Mouse (Mus musculus) stomach, postnatal 0 days (tissue): ENCODE measurements at regions not wholly inside any gene's neighbourhood (a gene's known extent, or its start where the extent isn't known, plus 50 kb on each side); places are given as distances from the start of the nearest gene placed in this dataset.

Experiments used
- ATAC-seq: fragments of 200-750 bp; cut with Nextera tagmentation; 2 replicates; pipeline ENCODE4 v1.8.0; 2017; ENCODE audit not compliant: low FRiP score, low TSS enrichment
- DNase-seq: peaks from one replicate; pipeline ENCODE4 v3.0.0-alpha.2; 2016; ENCODE audit warnings: low spot score
- H3K27ac ChIP-seq: fragments of 300-500 bp; sonication (generic); replicated peaks from 2 replicates; pipeline ENCODE4 v1.5.1; 2014; ENCODE audit warnings: mild to moderate bottlenecking, control low read depth
- H3K27me3 ChIP-seq: fragments of 300-500 bp; sonication (generic); 2 replicates; pipeline ENCODE4 v1.6.1; 2014; ENCODE audit warnings: low read length; ENCODE audit not compliant: control insufficient read depth, insufficient read depth
- H3K36me3 ChIP-seq: fragments of 300-500 bp; sonication (generic); 2 replicates; pipeline ENCODE4 v1.6.1; 2014; ENCODE audit warnings: low read length, mixed read lengths; ENCODE audit not compliant: control insufficient read depth, insufficient read depth
- H3K4me1 ChIP-seq: fragments of 300-500 bp; sonication (generic); replicated peaks from 2 replicates; pipeline ENCODE4 v1.6.1; 2014; ENCODE audit warnings: antibody characterized with exemption; ENCODE audit not compliant: control insufficient read depth, insufficient read depth
- H3K4me2 ChIP-seq: fragments of 300-500 bp; sonication (generic); replicated peaks from 2 replicates; pipeline ENCODE4 v1.6.1; 2014; ENCODE audit warnings: low read depth, mild to moderate bottlenecking, control low read depth, moderate library complexity
- H3K4me3 ChIP-seq: fragments of 300-500 bp; sonication (generic); 2 replicates; pipeline ENCODE4 v1.5.1; 2014; ENCODE audit warnings: low read depth, low read length, control low read depth
- H3K9ac ChIP-seq: fragments of 300-500 bp; sonication (generic); 2 replicates; pipeline ENCODE4 v1.6.1; 2014; ENCODE audit warnings: mild to moderate bottlenecking, low read length, control low read depth, mixed read lengths
- H3K9me3 ChIP-seq: fragments of 300-500 bp; sonication (generic); 2 replicates; pipeline ENCODE4 v1.6.1; 2016; ENCODE audit warnings: low read length; ENCODE audit not compliant: control insufficient read depth
- CTCF ChIP-seq: IDR thresholded peaks from 2 replicates; pipeline ENCODE4 v1.5.1; 2016; ENCODE audit warnings: antibody characterized with exemption, low read depth, mild to moderate bottlenecking, moderate library complexity
- EP300 ChIP-seq: optimal IDR thresholded peaks from 2 replicates; pipeline ENCODE3; 2016; ENCODE audit warnings: antibody characterized with exemption
- WGBS: fragments of 180-500 bp; shearing (Covaris S2); extraction: QIAGEN DNeasy Blood & Tissue Kit; methylation state at CpG from one replicate; pipeline ENCODE4 v1.1.7; 2014; 5-methylcytosine and 5-hydroxymethylcytosine counted together

DNA sequence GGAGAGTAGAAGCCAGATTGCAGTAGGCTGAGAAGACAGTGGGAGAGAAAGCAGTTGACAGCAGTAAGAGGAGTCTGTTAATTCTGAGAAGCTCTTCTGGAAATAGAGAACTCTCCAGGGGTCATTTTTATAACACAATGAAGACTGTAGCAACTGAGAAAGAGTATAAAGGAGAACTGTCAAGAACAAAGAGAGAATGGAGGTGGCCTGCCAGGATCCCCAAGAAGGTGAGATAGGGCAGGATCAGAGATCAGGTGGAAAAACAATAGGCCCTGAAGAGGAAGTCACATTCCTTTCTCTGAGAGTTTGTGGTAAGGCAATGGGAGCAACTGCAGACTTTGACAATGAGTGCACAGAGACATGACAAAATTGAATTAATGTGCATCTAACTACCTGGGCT is 57.0 kb upstream of the Car10 start:
- no peak for DNase-seq
- TF ChIP-seq CTCF (no peak), EP300 (no peak)
- no peak for ATAC-seq
- no peak overlapping the region for H3K4me2 ChIP-seq
- H3K4me3 ChIP-seq: no peak overlapping the region
- no peaks in the 10 kb centered on the region for H3K9me3 ChIP-seq
- H3K27ac ChIP-seq: no peak overlapping the region
- no peak overlapping the region for H3K9ac ChIP-seq
- no peaks in the 10 kb centered on the region for H3K36me3 ChIP-seq
- H3K4me1 ChIP-seq: no peaks in the 10 kb centered on the region
- no peaks in the 10 kb centered on the region for H3K27me3 ChIP-seq

DNA sequence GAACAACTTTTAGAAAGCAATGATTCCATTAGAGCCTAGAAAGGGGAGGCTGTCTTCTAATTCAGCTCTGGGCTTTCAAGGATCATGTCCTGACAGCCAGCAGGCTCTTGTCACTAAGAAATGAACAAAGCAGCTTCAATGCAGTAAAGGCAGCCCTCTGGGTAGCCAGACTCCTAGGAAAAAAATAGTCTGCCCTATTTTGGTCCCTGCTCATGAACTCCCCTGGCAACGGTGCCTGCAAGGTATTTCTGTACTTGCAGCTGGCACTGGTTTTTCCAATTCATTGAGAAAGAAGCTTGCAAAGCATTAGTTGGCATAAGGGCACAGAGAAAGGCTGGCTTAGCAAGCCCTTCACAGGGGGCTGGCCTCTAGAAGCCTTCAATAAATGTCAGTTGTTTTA is 52.8 kb upstream of the Car10 start:
- TF ChIP-seq EP300 (no peak), CTCF (no peak)
- Histone ChIP-seq H3K9me3 (no peaks in the 10 kb centered on the region), H3K27me3 (no peaks in the 10 kb centered on the region), H3K4me2 (no peak overlapping the region), H3K4me3 (no peak overlapping the region), H3K36me3 (no peaks in the 10 kb centered on the region), H3K4me1 (no peaks in the 10 kb centered on the region), H3K9ac (no peak overlapping the region), H3K27ac (no peak overlapping the region)
- no peak for DNase-seq
- no peak for ATAC-seq
- 75% methylated on average over 1 of the region's 1 CpGs for WGBS
